Comparison of ENCODE assay signal across 9 mouse cellular contexts in genomic region chr6:142831243-142831642, GRCm38 (mm10). TPM values are rescaled to one million over a fixed set of nuclear protein-coding genes. Genes with fewer than 3 reads are reported as not detected.
A peak's percentile ranks its signal among the peaks of the same experiment; 100 is the strongest.
DNase-seq lines count a peak whose midpoint lies in the region; ATAC-seq lines count a peak whose summit lies in the region.
"Had no signal": no experiment of that assay in that cellular context is flagged by ENCODE, and none has a peak within 500 bp of the region (broad histone marks: within the 10 kb centered on the region; RNA-seq: fewer than 3 reads in every experiment).

No protein-coding gene starts in this region.

- ATAC-seq in granulocyte monocyte progenitor cell, adult 5-6 weeks (replicated peaks; ENCODE audit: poor library complexity, severe bottlenecking) = peak; percentile 96
- ATAC-seq in monocyte, adult 5-6 weeks (replicated peaks; ENCODE audit: insufficient number of reproducible peaks, low FRiP score, low TSS enrichment, poor library complexity, severe bottlenecking) = 0 out of 2 replicates have a peak, but pooled peaks have one; percentile 19
- ATAC-seq in erythroid progenitor cell, adult 5-6 weeks (replicated peaks; ENCODE audit: low FRiP score, poor library complexity, severe bottlenecking) = no peak

- peak; percentile 98 for DNase-seq in 416B (ENCODE audit: low read depth)
- DNase-seq in B cell, adult 2 months = peak; percentile 7 to 9
- no peak for DNase-seq in urinary bladder, postnatal 10 days (ENCODE audit: low spot score)
- DNase-seq in ovary, postnatal 14 days (ENCODE audit: low spot score) = no peak
- DNase-seq: kidney, adult 2 months had no signal

RNA-seq across cellular contexts. Expression of gene Sult6b2, which starts 26.9 kb away (rescaled TPM):
- not detected in 2 replicates for total RNA-seq in granulocyte monocyte progenitor cell, adult 5-6 weeks (2014; fragmentation: Nextera tagmentation)
- total RNA-seq in granulocyte monocyte progenitor cell, adult 5-6 weeks (2017) = not detected in 2 replicates
- not detected in 3 replicates for total RNA-seq in monocyte, adult 5-6 weeks (2017)
- total RNA-seq in erythroid progenitor cell, adult 5-6 weeks (2015; ENCODE audit: low replicate concordance) = not detected in 2 replicates
- not detected in 2 replicates for total RNA-seq in erythroid progenitor cell, adult 5-6 weeks (2017; ENCODE audit: low replicate concordance)
- total RNA-seq: liver, adult 2 months had no signal

Comparison
In these comparisons a context has a peak if more than half of its experiments do, and no peak if none do; other contexts are left out.
1. DNase-seq: peak in 416B (single experiment) and B cell, adult 2 months (2 of 2); none in urinary bladder, postnatal 10 days (single experiment) and ovary, postnatal 14 days (single experiment).